Mouse (Mus musculus) forelimb bud, embryonic 11.5 days (tissue): Measurements from ENCODE around the gene Shf.
"Not testable (repeated sequence)": the region's sequence is repeated elsewhere in the genome, so short reads cannot be mapped to it uniquely, and the experiment has no call there.

Source experiments
- DNase-seq: peaks from one replicate; pipeline ENCODE4 v3.0.0-alpha.2; 2012; ENCODE audit warnings: low read depth, low spot score

Gene Shf

DNA sequence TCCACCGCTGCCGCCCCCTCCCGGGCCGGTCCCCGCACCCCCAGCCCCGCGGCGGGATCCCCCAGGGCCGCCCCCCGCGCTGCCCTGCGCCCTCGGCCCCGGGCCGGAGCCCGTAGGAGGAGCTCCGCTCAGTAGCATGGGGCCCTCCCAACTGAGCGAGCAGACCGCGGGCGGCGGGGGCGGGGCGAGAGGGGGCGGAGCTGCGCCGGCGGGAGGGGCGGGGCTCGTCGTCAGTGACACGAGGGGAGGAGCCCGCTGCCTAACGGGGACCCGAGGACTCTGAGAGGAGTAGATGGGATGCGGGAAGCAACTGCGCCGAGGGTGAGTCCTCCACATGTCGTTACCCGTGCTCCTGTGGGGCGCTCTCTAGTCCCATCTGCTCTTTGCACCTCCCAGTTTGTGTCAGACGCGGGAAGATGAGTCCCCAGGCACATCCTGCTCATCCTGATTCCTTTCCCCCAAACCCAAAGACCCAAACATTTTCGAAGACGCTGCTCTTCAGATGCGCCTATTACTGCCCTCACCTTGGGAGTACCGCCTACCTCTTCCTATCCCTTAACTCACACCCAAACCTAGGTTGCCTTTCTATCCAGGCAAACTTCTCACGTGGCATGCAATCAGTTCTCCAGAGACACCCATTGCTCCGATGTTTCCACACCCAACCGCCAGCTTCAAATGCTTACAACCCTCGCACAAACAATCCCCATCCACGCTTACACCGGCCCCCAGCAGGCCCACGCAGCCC lies at the start of gene Shf:
TSS of gene Shf (minus strand) at position 168 of the 745 bp plus-strand sequence.
- DNase-seq: peak; percentile 68

DNA sequence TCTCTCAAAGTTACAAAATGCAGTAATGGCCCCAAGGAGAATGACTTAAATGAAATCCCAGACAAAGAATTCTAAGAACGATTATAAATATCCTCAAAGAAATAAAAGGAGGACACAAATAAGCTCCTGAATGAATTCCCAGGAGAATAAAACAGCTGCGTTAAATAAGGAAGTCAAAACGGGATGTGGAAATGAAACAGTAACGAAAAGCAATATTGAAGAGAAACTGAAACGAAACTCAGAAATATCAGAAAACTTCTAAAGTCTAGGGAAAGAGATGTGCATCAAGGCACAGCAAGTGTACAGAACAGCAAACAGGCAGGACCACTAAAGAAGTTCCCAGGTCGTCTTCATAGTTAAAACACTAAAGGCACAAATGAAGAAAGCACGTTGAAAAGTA lies 40.0 kb upstream of the Shf start:
- DNase-seq: no peak

DNA sequence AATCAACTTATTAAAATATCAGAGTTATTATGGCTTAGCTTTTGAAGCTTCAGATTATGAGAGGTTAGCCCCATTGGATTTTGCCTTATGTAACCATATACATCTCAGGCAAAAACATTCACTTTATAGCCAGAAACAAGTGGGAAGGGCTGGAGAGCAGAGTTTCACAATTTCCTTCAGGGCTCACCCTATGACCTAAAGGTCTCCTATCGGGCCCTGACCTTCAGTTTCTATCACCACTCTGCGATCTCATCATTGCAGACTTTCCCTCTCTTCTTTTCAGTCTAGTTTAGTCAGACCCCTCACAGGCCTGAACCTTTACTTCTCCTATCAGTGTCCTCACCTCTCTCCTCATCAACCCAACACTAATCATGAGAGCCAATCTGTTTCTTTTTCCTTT lies 38.6 kb upstream of the Shf start:
- DNase-seq: no peak

DNA sequence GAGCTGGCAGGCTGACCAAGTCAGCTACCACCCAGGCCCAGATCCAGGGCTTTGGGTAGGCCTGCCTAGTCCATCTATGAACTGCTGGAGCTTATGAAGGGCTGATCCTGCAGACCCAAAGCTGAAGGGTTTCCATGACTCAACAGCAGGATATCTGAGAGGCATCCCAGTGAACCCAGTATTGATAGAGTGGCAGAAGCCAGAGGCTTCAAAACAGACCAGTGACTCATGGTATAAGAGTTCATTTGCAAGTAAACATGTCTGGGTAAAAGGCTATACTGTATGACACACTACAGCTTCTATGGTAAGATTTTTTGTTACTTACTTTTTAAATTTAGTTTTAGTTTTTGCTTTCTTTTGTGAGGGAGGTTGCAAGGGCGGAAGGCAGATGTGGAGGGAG lies 27.2 kb upstream of the Shf start:
- DNase-seq: no peak

DNA sequence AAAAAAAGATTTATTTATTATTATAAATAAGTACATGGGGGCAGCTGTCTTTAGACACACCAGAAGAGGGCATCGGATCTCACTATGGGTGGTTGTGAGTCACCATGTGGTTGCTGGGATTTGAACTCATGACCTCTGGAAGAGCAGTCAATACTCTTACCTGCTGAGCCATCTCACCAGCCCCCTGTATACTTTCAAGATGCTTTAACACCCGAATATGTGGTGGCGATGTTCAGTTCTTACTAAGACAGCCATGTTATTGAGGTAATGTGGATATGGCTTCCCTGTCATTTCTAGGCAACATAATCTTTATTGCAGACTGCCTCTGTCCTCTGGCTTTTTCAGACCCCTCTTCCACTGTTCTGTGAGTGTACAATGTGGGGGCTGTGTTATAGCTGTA lies 18.2 kb upstream of the Shf start:
- not testable (repeated sequence) for DNase-seq

DNA sequence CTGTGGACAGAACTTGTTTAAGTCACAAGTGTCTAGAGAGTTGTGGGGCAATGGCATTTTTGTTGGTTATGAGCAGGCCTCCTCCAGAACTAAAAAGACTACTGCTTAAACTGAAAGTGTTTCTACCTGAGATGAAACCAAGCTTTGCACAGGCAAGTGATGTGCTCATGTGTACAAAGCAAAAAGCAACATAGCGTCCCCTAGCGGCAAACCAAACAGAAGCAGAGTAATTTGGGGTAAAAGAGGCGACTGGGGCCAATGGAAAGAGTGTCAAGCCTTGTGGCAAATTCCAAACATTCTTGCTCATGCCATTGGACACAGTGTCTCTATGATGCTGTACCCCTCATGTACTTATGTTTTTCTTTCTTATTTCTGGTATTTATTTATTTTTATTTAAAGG lies 16.1 kb upstream of the Shf start:
- no peak for DNase-seq

DNA sequence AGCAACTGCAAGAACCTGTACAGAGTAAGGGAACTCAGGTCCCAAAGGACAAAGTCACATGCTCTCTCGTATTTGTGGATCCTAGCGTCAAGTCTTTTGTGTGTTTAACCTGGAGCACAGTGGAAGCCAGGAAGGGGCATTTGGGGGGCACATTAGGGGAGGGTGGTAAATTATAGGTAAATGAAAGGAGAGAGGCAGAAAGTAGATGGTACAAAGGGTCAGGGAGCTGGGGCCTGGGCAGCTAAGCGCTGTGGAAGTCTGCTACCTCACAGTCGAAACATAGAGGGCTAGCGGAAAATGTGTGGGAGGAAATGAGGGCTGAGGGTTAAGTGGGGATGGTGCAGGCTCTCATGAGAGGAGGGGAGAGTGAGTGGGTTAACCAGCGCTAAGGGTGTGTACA lies 13.2 kb upstream of the Shf start:
- DNase-seq: no peak

DNA sequence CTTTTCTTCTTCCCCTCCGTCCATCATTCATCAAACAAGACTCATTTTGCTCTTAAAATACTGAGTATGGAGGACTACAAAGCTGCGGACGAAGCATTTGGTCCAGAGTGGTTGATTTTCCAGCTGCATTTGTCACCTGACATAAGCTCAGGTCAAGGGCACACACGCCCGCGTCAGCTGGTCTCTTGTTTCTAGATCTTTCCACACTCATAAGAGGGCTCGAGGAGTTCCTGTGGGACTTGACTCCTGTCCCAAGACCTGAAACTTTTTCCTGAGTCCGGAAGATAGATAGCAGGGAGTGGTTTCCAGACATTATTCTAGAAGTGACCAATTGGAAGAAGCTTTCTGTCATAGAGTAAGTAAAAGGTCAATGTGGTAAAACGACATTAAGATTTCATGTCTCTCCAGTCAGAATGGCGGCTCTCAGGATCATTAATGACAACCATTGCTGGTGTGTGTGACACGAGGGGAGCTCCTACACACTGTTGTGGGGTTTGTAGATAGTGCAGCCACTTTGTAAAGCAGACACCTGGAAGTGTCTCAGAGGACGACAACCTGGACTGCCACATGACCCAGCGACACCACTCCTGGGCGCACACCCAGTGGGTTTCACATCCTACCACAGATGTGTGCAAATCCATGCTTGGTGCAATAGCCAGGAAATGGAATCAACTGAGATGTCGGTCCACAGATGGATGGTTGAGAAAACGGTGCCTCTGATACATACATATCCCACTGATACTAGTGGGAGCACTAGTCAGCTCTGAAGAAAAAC lies 12.6 kb upstream of the Shf start:
- DNase-seq: no peak

DNA sequence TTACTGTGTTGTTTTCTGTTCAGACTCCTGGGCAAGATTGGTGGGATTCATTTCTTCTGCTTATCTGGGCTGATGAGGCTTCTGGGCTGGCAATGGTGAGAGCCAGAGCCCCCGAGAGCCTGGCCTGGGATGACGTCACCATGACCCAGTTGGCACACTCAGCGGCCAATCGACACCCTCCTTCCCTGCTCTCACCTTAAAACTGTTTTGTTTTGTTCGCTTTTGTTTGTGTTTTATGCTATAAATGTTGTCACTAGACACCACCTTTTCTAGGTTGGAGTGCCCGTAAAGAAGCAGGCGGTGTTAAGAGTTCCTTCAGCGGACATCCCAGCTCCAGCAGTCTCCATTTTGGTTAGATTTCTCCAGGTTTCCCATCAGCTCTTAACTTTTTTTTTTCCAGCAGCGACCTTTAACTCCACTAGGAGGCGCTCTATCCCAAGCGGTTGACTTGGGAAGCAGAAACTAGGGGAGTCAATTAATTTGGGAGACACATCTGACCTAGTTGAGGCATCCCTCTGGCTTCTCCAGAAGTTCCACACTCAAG lies 11.9 kb upstream of the Shf start:
- DNase-seq: peak; percentile 71

DNA sequence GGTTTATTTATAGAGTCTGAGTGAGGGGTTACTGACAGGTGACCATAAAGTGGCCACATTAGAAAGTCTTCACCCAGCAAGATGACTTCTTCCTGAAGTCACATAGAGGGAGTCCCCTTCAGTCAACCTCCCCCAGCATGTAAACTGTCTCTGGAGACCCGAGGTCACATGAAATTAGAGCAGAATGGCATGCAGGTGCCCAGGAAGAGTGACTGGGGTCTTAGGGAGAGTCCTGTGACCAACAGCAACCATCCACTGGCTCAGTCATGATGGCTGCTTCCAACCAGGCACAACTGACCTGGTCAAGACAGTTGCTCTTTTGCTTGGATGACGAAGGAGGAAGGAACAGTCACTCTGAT lies 10.3 kb upstream of the Shf start:
- DNase-seq: no peak

DNA sequence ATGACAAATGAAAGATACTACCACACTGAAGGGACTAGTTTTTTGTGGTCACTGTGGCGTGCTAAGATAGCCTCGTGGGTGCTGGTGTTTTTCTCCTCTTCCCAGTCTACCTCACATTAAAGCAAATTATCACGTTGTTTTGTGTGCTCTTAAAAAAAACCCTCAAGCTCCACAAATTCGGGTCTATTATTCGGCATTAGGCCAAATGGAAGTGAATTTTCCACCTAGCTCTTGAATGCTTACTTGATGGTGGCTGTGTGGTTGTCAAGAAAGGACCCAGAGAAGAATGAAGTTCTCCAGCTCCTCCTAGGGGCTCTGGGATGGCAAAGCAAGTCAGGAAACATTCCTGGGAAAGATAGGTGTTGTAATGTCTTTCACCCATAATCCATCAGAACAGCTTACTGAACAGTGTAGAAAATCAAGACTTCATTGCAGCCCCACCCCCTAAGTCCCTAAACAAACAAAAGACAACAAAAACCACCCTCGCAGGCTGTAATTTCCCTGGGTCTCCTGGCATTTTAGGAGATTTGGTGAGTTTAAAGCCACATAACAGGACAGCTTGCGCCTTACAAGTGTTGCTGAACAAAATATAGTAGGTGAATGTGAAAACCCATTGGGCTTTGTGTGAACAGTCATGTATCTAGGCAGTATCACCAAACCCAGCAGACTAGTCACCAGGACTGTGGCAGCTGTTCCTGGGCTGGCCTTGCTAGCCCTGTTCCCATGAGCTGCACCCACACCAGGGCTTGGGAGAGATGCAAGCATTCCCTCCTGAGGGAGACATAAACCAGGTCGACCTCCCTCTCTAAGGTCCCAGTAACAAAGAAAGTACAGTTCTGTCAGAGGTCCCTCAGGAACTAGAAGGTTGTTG lies 9.7 kb upstream of the Shf start:
- DNase-seq: peak; percentile 65

DNA sequence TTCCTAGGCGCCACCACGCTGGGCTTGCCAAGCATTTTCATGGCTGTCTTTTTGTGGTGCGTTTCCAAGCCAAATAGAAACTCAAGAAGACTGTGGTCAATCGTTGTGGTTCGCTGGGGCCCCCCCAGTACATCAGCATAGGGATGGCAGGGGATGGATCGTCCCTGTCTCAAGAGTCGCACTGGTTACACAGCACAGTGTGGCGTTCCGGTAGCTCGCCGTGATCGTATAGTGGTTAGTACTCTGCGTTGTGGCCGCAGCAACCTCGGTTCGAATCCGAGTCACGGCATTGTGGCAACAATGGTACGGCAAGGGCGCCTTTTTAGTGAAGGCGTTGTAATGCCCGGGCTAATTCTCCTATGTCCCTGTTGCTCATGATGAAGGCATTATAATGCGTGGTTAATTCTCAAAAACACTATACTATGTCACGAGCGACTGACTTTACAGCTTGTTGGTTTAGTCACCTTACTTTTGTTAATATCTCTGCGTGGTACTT lies 8.8 kb upstream of the Shf start:
- peak; percentile 78 for DNase-seq

DNA sequence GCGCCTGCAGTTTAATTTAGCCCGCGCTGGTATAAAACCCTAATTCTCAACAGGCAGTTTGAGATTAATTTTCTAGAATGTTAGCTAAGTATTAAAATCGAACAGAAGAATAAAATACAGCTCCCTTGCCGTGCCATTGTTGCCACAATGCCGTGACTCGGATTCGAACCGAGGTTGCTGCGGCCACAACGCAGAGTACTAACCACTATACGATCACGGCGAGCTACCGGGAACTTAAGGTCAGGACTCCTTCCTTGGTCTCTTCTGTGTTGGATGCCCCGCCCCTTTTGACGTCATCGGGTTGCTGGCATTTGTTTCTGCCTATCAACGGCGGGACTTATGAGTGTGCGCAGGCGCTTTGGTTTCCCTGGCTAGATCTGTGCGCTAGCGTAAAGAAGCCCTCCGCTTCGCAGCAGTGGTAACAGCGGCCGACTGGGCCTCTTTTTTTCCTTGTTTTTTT lies 8.3 kb upstream of the Shf start:
- DNase-seq: peak; percentile 97

DNA sequence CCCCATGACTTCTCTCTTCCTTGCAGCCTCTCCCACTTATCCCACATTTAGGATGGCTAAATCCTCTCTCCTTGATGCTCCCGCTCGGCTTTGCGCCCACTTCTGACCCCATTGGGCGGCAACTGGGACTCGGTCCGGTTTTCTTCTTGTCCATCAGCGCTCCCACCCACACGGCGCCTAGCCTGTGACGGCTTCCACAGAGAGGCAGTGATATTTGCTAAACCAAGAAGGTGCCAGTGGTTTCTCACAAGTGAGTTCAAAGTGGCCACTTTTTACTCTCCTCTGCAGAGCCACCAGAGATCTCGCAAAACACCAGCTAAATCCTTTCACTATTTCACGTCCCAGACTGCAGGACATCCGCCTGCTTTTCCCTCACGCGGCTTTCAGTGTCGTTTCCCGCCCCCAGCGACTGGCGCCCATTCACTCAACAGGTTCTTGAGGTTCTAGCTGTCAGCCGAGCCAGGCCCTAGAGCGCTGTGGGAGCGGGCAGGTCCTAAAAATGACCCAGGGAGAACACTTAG lies 7.1 kb upstream of the Shf start:
- DNase-seq: peak; percentile 65

DNA sequence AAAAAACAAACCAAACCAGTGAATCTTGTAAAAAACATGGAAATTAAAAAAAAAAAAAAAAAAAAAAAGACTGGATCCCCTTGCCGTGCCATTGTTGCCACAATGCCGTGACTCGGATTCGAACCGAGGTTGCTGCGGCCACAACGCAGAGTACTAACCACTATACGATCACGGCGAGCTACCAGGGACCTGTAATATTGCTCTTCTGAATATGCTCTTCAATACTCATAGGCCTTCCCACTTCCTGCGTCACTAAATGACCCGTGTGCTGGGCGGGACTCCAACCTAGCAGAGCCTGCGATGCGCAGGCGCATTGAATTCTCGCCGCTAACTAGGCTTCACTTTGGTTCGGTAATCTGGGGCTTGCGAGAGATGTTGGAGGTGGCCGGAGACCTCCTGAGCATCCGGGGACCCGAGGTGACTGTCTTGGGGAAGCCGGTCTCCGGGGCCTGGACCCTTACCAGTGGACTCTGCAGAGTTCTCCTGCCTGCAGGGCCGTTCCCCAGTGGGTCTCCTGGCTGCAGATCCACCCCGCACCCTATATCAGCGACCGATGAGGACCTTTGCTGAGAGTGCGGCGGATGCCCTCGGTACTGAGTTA lies 6.5 kb upstream of the Shf start:
- DNase-seq: peak; percentile 100

DNA sequence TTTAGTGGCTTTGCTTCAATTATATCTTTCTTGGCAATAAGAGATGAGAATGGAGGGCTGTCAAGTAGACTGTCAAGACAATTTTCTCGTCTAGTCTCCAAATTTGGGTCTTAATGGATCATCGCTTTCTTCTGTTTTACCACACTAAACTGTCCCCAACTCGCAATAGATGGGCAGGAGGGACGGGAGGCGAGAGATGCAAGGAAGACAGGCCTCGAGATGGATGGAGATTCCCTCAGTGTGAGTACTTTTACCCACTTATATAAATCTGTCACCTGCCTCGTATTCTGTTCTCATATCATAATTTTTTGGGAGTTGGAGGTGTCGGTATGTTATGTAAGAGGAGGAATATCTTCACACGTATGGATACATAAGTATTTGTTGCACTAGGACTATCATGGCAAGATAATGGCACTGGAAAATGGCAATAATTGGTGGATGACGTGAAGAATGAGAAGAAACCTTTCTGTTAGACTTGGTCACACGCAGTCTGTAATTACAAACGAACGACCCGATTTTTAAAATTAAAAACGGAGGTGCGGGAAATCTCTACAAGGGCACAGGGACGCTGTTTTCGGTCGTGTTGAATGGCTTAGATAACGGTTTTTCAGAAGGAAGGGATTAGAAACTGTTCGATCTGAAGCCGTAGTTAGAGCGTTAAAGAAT lies 5.8 kb upstream of the Shf start:
- DNase-seq: no peak

DNA sequence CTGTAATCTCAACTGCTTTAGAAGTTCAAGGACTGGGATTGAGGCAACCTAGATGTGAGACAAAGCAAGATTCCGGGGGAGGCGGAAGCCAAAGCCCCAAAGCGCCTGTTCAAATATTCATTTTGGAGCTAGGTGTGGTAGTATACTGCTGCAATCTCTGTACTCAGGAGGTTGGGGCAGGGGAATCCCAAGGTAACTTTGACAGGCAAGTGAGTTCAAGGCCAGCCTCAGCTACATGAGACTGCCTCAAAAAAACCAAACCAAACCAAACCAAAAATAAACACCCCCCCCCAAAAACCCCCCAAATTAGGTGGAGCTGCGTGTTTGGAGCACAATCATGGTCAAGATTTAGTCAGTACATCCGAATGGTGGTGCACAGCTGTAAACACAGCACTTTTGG lies 5.0 kb upstream of the Shf start:
- no peak for DNase-seq

DNA sequence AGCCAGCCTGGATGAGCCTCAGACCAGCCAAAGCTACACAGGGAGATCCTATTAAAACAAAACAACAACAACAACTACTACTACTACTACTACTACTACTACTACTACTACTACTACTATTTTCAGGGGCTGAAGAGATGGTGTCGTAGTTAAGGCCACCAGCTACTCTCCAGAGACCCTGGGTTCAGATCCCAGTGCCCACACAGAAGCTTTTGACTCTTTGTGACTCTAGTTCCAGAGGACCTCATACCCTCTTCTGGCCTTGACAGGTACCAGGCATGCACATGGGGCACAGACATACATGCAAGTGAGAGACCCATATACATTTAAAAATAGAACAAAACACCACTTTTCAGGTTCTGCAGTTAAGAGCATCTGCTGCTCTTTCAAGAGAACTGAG lies 3.6 kb upstream of the Shf start:
- DNase-seq: no peak

DNA sequence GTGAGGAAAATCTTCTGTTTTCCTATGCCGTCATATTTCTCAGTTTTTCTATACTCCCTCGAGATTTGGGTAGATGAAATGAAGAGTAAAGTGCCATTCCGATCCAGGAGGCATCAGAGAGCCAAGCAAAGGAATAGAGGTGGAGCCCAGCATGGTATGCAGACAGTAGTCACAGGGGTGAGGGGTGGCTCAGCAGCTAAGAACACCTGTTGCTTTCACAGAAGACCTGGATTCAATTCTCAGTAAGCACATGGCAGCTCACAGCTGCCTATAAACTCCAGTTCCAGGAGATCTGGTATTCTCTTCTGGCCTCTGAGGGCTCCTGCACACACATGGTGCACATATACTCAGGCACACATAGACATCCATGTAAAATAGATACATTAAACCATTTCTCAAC lies 3.1 kb upstream of the Shf start:
- no peak for DNase-seq

DNA sequence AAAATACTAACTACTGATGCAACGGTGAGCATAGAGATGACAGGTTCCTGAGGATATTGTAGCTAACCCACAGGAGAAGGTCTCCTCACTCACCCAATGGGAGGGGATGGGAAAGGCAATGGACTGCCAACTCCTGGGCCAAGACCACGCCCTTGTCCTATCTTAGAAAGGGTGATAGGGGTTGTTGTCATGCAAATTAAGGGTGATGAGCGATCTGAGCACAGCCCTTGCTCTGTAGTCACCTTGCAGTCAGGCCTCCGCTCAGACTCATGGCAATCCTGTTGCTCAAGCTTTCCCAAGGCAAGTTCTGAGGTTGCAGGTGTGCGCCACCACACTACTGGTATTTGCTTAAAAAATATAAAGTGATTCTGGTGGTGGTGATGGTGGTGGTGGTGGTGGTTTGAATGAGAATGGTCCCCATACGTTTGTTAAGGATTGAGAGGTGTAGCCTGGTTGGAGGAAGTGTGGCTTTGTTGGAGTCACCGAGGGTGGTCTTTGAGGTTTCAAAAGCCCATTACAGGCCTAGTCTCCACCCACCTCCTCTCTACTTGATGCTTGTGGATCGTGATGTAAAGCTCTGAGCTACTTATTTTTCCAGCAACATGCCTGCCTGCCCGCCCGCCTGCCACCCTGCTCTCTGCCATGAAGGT lies 1.3 kb upstream of the Shf start:
- DNase-seq: no peak
